Mouse (Mus musculus): ENCODE results near the gene Sec13. TPM values are rescaled to one million over a fixed set of nuclear protein-coding genes. Genes with fewer than 3 reads are reported as not detected.
A peak's percentile ranks its signal among the peaks of the same experiment; 100 is the strongest.

Gene Sec13
- polyA plus RNA-seq, 1 experiment, result 271 TPM

DNA sequence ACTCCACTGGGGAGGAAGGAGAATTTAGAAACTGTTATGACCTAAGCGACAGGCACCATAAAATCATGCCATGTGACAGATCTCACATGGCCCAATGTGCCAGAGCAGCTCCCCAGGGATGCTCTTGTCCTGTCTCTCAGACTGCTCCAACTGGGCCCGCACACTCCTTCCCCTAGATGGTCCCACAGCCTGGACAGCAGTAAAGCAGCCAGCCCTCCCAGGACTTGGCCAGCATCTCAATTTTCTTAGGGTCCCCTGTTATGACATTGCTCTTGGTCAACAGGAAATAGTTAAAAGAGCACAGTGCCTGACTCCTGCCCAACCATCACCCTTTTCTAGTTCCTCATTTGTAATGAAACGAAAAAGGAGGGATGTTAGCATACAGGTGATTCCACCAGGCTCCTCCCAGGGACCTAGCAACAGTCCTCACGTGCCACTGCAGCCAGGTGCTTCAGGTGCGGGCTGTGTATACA lies 47.8 kb downstream of the Sec13 start:
- Histone ChIP-seq H3K79me3 (ENCODE audit: low read depth) (peaks cover 28% of the 10 kb centered on the region), H3ac (ENCODE audit: control insufficient read depth, insufficient read length, low read depth) (peak overlapping the region; percentile 20), H3K79me2 (ENCODE audit: control insufficient read depth, insufficient read depth) (peaks cover 52% of the 10 kb centered on the region), H3K36me3 (ENCODE audit: control insufficient read depth, insufficient read depth) (peaks cover 7% of the 10 kb centered on the region), H3K27me3 (ENCODE audit: control insufficient read depth, insufficient read depth, insufficient read length) (no peaks in the 10 kb centered on the region), H3K4me3 (ENCODE audit: insufficient read depth, poor library complexity, severe bottlenecking) (no peak overlapping the region)
- TF ChIP-seq CEBPB (IDR thresholded peaks at IDR 0.05; ENCODE audit: low read depth) (no peak), USF1 (IDR thresholded peaks at IDR 0.05; ENCODE audit: low read depth) (peak; percentile 67), CTCF (IDR thresholded peaks at IDR 0.05; ENCODE audit: control insufficient read depth, insufficient read depth, insufficient read length) (no peak), MAX (IDR thresholded peaks at IDR 0.05) (no peak), FOSL1 (IDR thresholded peaks at IDR 0.05; ENCODE audit: insufficient read depth, low read length, poor library complexity, severe bottlenecking) (no peak), MYOD1 (IDR thresholded peaks at IDR 0.05; ENCODE audit: control insufficient read depth, insufficient read length, low read depth) (no peak)

- peak overlapping the region; percentile 69 for H3ac ChIP-seq (ENCODE audit: control insufficient read depth, insufficient read length, low read depth)
- H3K79me2 ChIP-seq (ENCODE audit: control insufficient read depth, insufficient read depth), result peaks cover 46% of the 10 kb centered on the region
- peaks cover 7% of the 10 kb centered on the region for H3K36me3 ChIP-seq (ENCODE audit: control insufficient read depth, insufficient read depth)
- H3K27me3 ChIP-seq (ENCODE audit: control insufficient read depth, insufficient read depth, insufficient read length), result no peaks in the 10 kb centered on the region
- peaks cover 26% of the 10 kb centered on the region for H3K79me3 ChIP-seq (ENCODE audit: low read depth)
- peak overlapping the region; percentile 38 for H3K4me3 ChIP-seq (ENCODE audit: insufficient read depth, poor library complexity, severe bottlenecking)
- TF ChIP-seq MYOD1 (IDR thresholded peaks at IDR 0.05; ENCODE audit: control insufficient read depth, insufficient read length, low read depth), result no peak
- TF ChIP-seq CEBPB (IDR thresholded peaks at IDR 0.05; ENCODE audit: low read depth), result no peak
- TF ChIP-seq MAX (IDR thresholded peaks at IDR 0.05), result no peak
- TF ChIP-seq USF1 (IDR thresholded peaks at IDR 0.05; ENCODE audit: low read depth), result no peak
- TF ChIP-seq MYOG (IDR thresholded peaks at IDR 0.05; ENCODE audit: control insufficient read depth, extremely low read depth, insufficient read length), result no peak
- TF ChIP-seq FOSL1 (IDR thresholded peaks at IDR 0.05; ENCODE audit: insufficient read depth, low read length, poor library complexity, severe bottlenecking), result no peak
- TF ChIP-seq CTCF (IDR thresholded peaks at IDR 0.05; ENCODE audit: control insufficient read depth, insufficient read depth, insufficient read length), result no peak
Measured at GRCm38 (mm10) chr6:113691084-113691462, 49.5 kb downstream of the Sec13 start.

DNA sequence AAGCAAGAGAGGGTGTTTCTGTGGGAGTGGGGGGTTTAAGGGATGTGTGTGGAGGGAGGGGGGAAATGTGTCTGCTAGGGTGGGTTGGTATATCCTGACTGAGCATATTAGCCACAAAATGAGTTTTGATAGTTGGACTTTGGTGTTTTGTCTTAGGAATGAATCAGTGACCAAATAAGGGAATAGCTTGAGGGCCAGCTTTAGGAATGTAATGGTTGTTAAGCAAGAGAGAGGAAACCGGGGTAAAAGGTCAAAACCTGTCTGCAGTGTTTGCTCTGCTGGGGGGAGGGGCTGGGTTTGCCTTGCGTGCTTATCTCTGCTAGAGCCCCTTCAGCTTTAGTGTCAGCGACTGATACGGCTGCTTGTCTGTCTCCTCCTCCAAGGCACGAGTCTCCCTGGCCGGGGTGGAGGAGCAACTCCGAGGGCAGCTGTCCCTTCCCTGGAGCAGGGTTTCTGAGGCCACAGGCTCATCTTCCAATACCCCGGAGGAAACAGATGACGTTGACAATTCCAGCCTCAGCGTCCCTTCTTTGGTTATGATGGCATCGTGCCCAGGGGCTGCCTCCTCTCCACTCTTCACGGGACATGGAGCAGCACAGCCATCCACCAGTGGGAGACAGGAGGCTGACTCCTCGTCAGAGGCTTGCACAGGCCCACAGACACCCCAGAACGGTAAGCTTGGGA lies 50.0 kb downstream of the Sec13 start:
- Histone ChIP-seq H3K79me3 (ENCODE audit: low read depth) (peaks cover 26% of the 10 kb centered on the region), H3K36me3 (ENCODE audit: control insufficient read depth, insufficient read depth) (peaks cover 7% of the 10 kb centered on the region), H3ac (ENCODE audit: control insufficient read depth, insufficient read length, low read depth) (peak overlapping the region; percentile 69), H3K79me2 (ENCODE audit: control insufficient read depth, insufficient read depth) (peaks cover 43% of the 10 kb centered on the region), H3K4me3 (ENCODE audit: insufficient read depth, poor library complexity, severe bottlenecking) (peak overlapping the region; percentile 38), H3K27me3 (ENCODE audit: control insufficient read depth, insufficient read depth, insufficient read length) (no peaks in the 10 kb centered on the region)
- TF ChIP-seq CEBPB (IDR thresholded peaks at IDR 0.05; ENCODE audit: low read depth) (peak; percentile 91), MYOD1 (IDR thresholded peaks at IDR 0.05; ENCODE audit: control insufficient read depth, insufficient read length, low read depth) (peak; percentile 7), USF1 (IDR thresholded peaks at IDR 0.05; ENCODE audit: low read depth) (no peak), MYOG (IDR thresholded peaks at IDR 0.05; ENCODE audit: control insufficient read depth, extremely low read depth, insufficient read length) (no peak), CTCF (IDR thresholded peaks at IDR 0.05; ENCODE audit: control insufficient read depth, insufficient read depth, insufficient read length) (no peak), MAX (IDR thresholded peaks at IDR 0.05) (peak; percentile 25), FOSL1 (IDR thresholded peaks at IDR 0.05; ENCODE audit: insufficient read depth, low read length, poor library complexity, severe bottlenecking) (no peak)

DNA sequence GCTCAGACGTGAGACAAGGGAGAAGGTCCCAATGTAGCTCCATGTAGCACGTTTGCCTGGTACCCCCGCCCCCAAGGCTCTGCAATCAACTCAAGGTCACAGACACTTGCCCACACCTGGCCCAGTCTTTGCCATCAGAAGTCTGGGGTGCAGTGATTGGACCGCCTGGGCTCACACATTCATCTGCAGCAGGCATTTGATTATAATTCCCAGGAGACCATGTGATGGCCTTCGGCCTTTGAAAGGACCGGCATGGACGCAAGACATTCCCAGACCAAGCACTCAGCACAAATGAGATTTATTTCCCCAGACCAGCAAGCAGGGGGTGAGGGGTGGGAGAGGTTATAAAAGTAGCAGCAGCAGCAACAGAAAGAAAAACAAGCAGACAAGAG lies 50.5 kb downstream of the Sec13 start:
- peaks cover 7% of the 10 kb centered on the region for H3K36me3 ChIP-seq (ENCODE audit: control insufficient read depth, insufficient read depth)
- H3ac ChIP-seq (ENCODE audit: control insufficient read depth, insufficient read length, low read depth), result peak overlapping the region; percentile 22
- peaks cover 26% of the 10 kb centered on the region for H3K79me3 ChIP-seq (ENCODE audit: low read depth)
- TF ChIP-seq MAX (IDR thresholded peaks at IDR 0.05) (no peak), CTCF (IDR thresholded peaks at IDR 0.05; ENCODE audit: control insufficient read depth, insufficient read depth, insufficient read length) (no peak), MYOD1 (IDR thresholded peaks at IDR 0.05; ENCODE audit: control insufficient read depth, insufficient read length, low read depth) (peak; percentile 2), USF1 (IDR thresholded peaks at IDR 0.05; ENCODE audit: low read depth) (peak; percentile 51)
- H3K4me3 ChIP-seq (ENCODE audit: insufficient read depth, poor library complexity, severe bottlenecking), result no peak overlapping the region
- H3K27me3 ChIP-seq (ENCODE audit: control insufficient read depth, insufficient read depth, insufficient read length), result no peaks in the 10 kb centered on the region
- H3K79me2 ChIP-seq (ENCODE audit: control insufficient read depth, insufficient read depth), result peaks cover 37% of the 10 kb centered on the region

GRCm38 (mm10) chr6:113686551-113687125 lies 53.9 kb downstream of the Sec13 start:
- peaks cover 5% of the 10 kb centered on the region for H3K79me3 ChIP-seq (ENCODE audit: low read depth)
- no peak for TF ChIP-seq FOSL1 (IDR thresholded peaks at IDR 0.05; ENCODE audit: insufficient read depth, low read length, poor library complexity, severe bottlenecking)
- no peak for TF ChIP-seq USF1 (IDR thresholded peaks at IDR 0.05; ENCODE audit: low read depth)
- no peak for TF ChIP-seq MYOG (IDR thresholded peaks at IDR 0.05; ENCODE audit: control insufficient read depth, extremely low read depth, insufficient read length)
- TF ChIP-seq MAX (IDR thresholded peaks at IDR 0.05), result no peak
- no peak for TF ChIP-seq CTCF (IDR thresholded peaks at IDR 0.05; ENCODE audit: control insufficient read depth, insufficient read depth, insufficient read length)
- TF ChIP-seq MYOD1 (IDR thresholded peaks at IDR 0.05; ENCODE audit: control insufficient read depth, insufficient read length, low read depth), result no peak
- no peak for TF ChIP-seq CEBPB (IDR thresholded peaks at IDR 0.05; ENCODE audit: low read depth)
- H3K4me3 ChIP-seq (ENCODE audit: insufficient read depth, poor library complexity, severe bottlenecking), result no peak overlapping the region
- no peaks in the 10 kb centered on the region for H3K27me3 ChIP-seq (ENCODE audit: control insufficient read depth, insufficient read depth, insufficient read length)
- H3K36me3 ChIP-seq (ENCODE audit: control insufficient read depth, insufficient read depth), result no peaks in the 10 kb centered on the region
- no peak overlapping the region for H3ac ChIP-seq (ENCODE audit: control insufficient read depth, insufficient read length, low read depth)
- peaks cover 9% of the 10 kb centered on the region for H3K79me2 ChIP-seq (ENCODE audit: control insufficient read depth, insufficient read depth)
